Mouse (Mus musculus) MEL (cell line): ENCODE results near the gene Acvr1b. TPM values are rescaled to one million over a fixed set of nuclear protein-coding genes. Genes with fewer than 3 reads are reported as not detected.

Source experiments
- DNase-seq: peaks from one replicate; pipeline ENCODE4 v3.0.0; 2011; ENCODE audit warnings: low read depth, low spot score
- H3K27ac ChIP-seq: 2 replicates; pipeline ENCODE4 v1.5.1; 2012; ENCODE audit warnings: low read depth, mild to moderate bottlenecking, control low read depth, low read length, moderate library complexity; ENCODE audit not compliant: control insufficient read depth
- H3K27me3 ChIP-seq, 2 experiments: fragments of 150-350 bp in 1 of 2; sonication (generic) in 1 of 2; 2 replicates each; pipeline ENCODE4 v1.6.1; 2012; ENCODE audit warnings: low read length in 2 of 2, mild to moderate bottlenecking in 2 of 2, improper control_type of control experiment in 1 of 2, moderate library complexity in 1 of 2; ENCODE audit not compliant: insufficient read depth in 2 of 2, control insufficient read depth in 1 of 2
- H3K36me3 ChIP-seq, 2 experiments: 2 replicates each; pipeline ENCODE4 v1.6.1; 2012 to 2014; ENCODE audit warnings: low read length in 2 of 2, improper control_type of control experiment in 1 of 2, inconsistent platforms in 1 of 2, mild to moderate bottlenecking in 1 of 2; ENCODE audit not compliant: insufficient read depth in 2 of 2, control insufficient read depth in 1 of 2
- H3K4me1 ChIP-seq, 2 experiments: fragments of 150-350 bp in 1 of 2; sonication (generic) in 1 of 2; 2 replicates each; pipeline ENCODE4 v1.6.1; 2012; ENCODE audit warnings: low read length in 2 of 2, improper control_type of control experiment in 1 of 2, mild to moderate bottlenecking in 1 of 2; ENCODE audit not compliant: insufficient read depth in 2 of 2, control insufficient read depth in 1 of 2
- H3K4me3 ChIP-seq, 2 experiments: fragments of 150-350 bp in 1 of 2; sonication (generic) in 1 of 2; 2 replicates each; pipeline ENCODE4 v1.5.1; 2012; ENCODE audit warnings: low read depth in 2 of 2, low read length in 2 of 2, mild to moderate bottlenecking in 2 of 2, moderate library complexity in 2 of 2, control low read depth in 1 of 2, improper control_type of control experiment in 1 of 2; ENCODE audit not compliant: control insufficient read depth in 1 of 2, insufficient read depth in 1 of 2
- H3K79me2 ChIP-seq: 2 replicates; pipeline ENCODE4 v1.6.1; 2012; ENCODE audit warnings: mild to moderate bottlenecking, low read length, moderate library complexity; ENCODE audit not compliant: control insufficient read depth, poor library complexity, insufficient read depth
- H3K9ac ChIP-seq: 2 replicates; pipeline ENCODE4 v1.6.1; 2012; ENCODE audit warnings: low read depth, mild to moderate bottlenecking, control low read depth, low read length, moderate library complexity; ENCODE audit not compliant: control insufficient read depth, poor library complexity, severe bottlenecking
- H3K9me3 ChIP-seq: fragments of 150-350 bp; sonication (generic); replicated peaks from 2 replicates; pipeline ENCODE4 v1.6.1; 2012; ENCODE audit warnings: mild to moderate bottlenecking, low read length, improper control_type of control experiment, moderate library complexity; ENCODE audit not compliant: insufficient read depth
- BHLHE40 ChIP-seq: IDR thresholded peaks from 2 replicates; pipeline ENCODE4 v1.6.1; 2012; ENCODE audit warnings: low read depth, mild to moderate bottlenecking, inconsistent platforms, low read length, improper control_type of control experiment, borderline replicate concordance
- E2F4 ChIP-seq: IDR thresholded peaks from 2 replicates; pipeline ENCODE4 v1.6.1; 2011; ENCODE audit warnings: low read depth, low read length, improper control_type of control experiment, borderline replicate concordance
- ELF1 ChIP-seq: IDR thresholded peaks from 2 replicates; pipeline ENCODE4 v1.6.1; 2014; ENCODE audit warnings: low read depth, mild to moderate bottlenecking, inconsistent platforms, low read length, improper control_type of control experiment, moderate library complexity
- EP300 ChIP-seq, 2 experiments: IDR thresholded peaks; 2 replicates each; pipeline ENCODE4 v1.6.1; 2011; ENCODE audit warnings: improper control_type of control experiment in 2 of 2, low read length in 2 of 2, low read depth in 1 of 2, mild to moderate bottlenecking in 1 of 2
- GATA1 ChIP-seq: IDR thresholded peaks from 2 replicates; pipeline ENCODE4 v1.6.1; 2011; ENCODE audit warnings: low read depth, low read length, improper control_type of control experiment
- HCFC1 ChIP-seq: IDR thresholded peaks from 2 replicates; pipeline ENCODE4 v1.6.1; 2012; ENCODE audit warnings: low read depth, mild to moderate bottlenecking, inconsistent platforms, low read length, improper control_type of control experiment, moderate library complexity
- JUND ChIP-seq: IDR thresholded peaks from 2 replicates; pipeline ENCODE4 v1.6.1; 2011; ENCODE audit warnings: low read depth, mild to moderate bottlenecking, improper control_type of control experiment, low read length
- MXI1 ChIP-seq: IDR thresholded peaks from 2 replicates; pipeline ENCODE4 v1.6.1; 2011; ENCODE audit warnings: mild to moderate bottlenecking, low read depth, low read length, improper control_type of control experiment
- MYB ChIP-seq: IDR thresholded peaks from 2 replicates; pipeline ENCODE4 v1.6.1; 2011; ENCODE audit warnings: mild to moderate bottlenecking, low read depth, low read length, improper control_type of control experiment
- MYC ChIP-seq: IDR thresholded peaks from 2 replicates; pipeline ENCODE4 v1.6.1; 2011; ENCODE audit warnings: low read depth, mild to moderate bottlenecking, low read length, improper control_type of control experiment, moderate library complexity
- NELFE ChIP-seq: IDR thresholded peaks from 2 replicates; pipeline ENCODE4 v1.6.1; 2011; ENCODE audit warnings: low read depth, low read length, improper control_type of control experiment
- POLR2A ChIP-seq, 2 experiments: IDR thresholded peaks; 2 replicates each; pipeline ENCODE4 v1.6.1; 2011 to 2012; ENCODE audit warnings: low read length in 2 of 2, mild to moderate bottlenecking in 2 of 2, control low read depth in 1 of 2, improper control_type of control experiment in 1 of 2, low read depth in 1 of 2, moderate library complexity in 1 of 2; ENCODE audit not compliant: control insufficient read depth in 1 of 2, insufficient read depth in 1 of 2, poor library complexity in 1 of 2
- POLR2AphosphoS2 ChIP-seq: IDR thresholded peaks from 2 replicates; pipeline ENCODE4 v1.6.1; 2011; ENCODE audit warnings: low read length, improper control_type of control experiment
- RAD21 ChIP-seq: IDR thresholded peaks from 2 replicates; pipeline ENCODE4 v1.6.1; 2011; ENCODE audit warnings: mild to moderate bottlenecking, low read depth, low read length, improper control_type of control experiment
- SIN3A ChIP-seq: IDR thresholded peaks from 2 replicates; pipeline ENCODE4 v1.6.1; 2012; ENCODE audit warnings: low read length, improper control_type of control experiment, inconsistent platforms
- USF1 ChIP-seq: IDR thresholded peaks from 2 replicates; pipeline ENCODE4 v1.6.1; 2014; ENCODE audit warnings: low read depth, mild to moderate bottlenecking, inconsistent platforms, low read length, improper control_type of control experiment, moderate library complexity
- ZC3H11A ChIP-seq: IDR thresholded peaks from 2 replicates; pipeline ENCODE4 v1.6.1; 2012; ENCODE audit warnings: low read depth, mild to moderate bottlenecking, inconsistent platforms, low read length, improper control_type of control experiment
- polyA plus RNA-seq, 2 experiments: library from polyadenylated mRNA; stranded (reverse) in 1 of 2; unstranded in 1 of 2; fragments of >175 nt in 1 of 2; fragments of >200 nt in 1 of 2; gene quantifications; 2 replicates each; pipeline versions ENCODE4 v1.2.1 to v1.2.4; 2012; ENCODE audit warnings: low replicate concordance in 2 of 2, low read depth in 1 of 2; ENCODE audit not compliant: insufficient read length in 2 of 2, insufficient read depth in 1 of 2, missing spikeins in 1 of 2
- total RNA-seq: library from RNA; depleted of rRNA; stranded (reverse); fragments of 300-350 nt; gene quantifications from 2 replicates; pipeline ENCODE4 v1.2.3, GENCODE M21; 2012

Gene Acvr1b
- total and polyA plus RNA-seq, 3 experiments: 10.4 to 13.2 TPM; not detected in 1

GRCm38 (mm10) chr15:101140587-101140986 lies 33.3 kb upstream of the Acvr1b start:
- peak overlapping the region; percentile 1; the same call in 1 of the 2 replicates for H3K27ac ChIP-seq
- H3K9ac ChIP-seq: no peak overlapping the region
- no peaks in the 10 kb centered on the region for H3K9me3 ChIP-seq
- peaks cover 17 to 62% of the 10 kb centered on the region in 2 experiments for H3K4me1 ChIP-seq
- H3K4me3 ChIP-seq: no peak overlapping the region
- DNase-seq: no peak
- no peaks in the 10 kb centered on the region for H3K27me3 ChIP-seq
- H3K36me3 ChIP-seq: peaks cover 0 to 45% of the 10 kb centered on the region in 2 experiments; a peak in 2 of 4 replicates
- no peaks in the 10 kb centered on the region; the same call in 1 of the 2 replicates for H3K79me2 ChIP-seq
- TF ChIP-seq RAD21 (no peak), USF1 (no peak), SIN3A (no peak), POLR2AphosphoS2 (no peak), MYC (no peak), HCFC1 (no peak), NELFE (no peak), MXI1 (no peak), POLR2A (IDR thresholded peaks at IDR 0.05; ENCODE audit: control insufficient read depth in 1 of 2, insufficient read depth in 1 of 2, low read depth in 1 of 2, low read length in 2 of 2, poor library complexity in 1 of 2) (no peak), MYB (no peak), GATA1 (no peak), ELF1 (no peak), E2F4 (no peak)

- DNase-seq: peak; percentile 69
- H3K4me1 ChIP-seq: peaks cover 17 to 63% of the 10 kb centered on the region in 2 experiments
- no peaks in the 10 kb centered on the region; the same call in 1 of the 2 replicates for H3K79me2 ChIP-seq
- TF ChIP-seq MYB: no peak
- TF ChIP-seq ZC3H11A: no peak
- TF ChIP-seq EP300 (IDR thresholded peaks at IDR 0.05; ENCODE audit: low read depth in 1 of 2, low read length in 2 of 2): no peak
- TF ChIP-seq BHLHE40: no peak
- no peak for TF ChIP-seq SIN3A
- TF ChIP-seq JUND: no peak
- no peak overlapping the region for H3K27ac ChIP-seq
- H3K9ac ChIP-seq: no peak overlapping the region
- no peaks in the 10 kb centered on the region for H3K27me3 ChIP-seq
- peaks cover 0 to 45% of the 10 kb centered on the region in 2 experiments; a peak in 2 of 4 replicates for H3K36me3 ChIP-seq
- no peaks in the 10 kb centered on the region for H3K9me3 ChIP-seq
- no peak overlapping the region for H3K4me3 ChIP-seq
Measured at GRCm38 (mm10) chr15:101141061-101141541, 32.8 kb upstream of the Acvr1b start.
